Mouse (Mus musculus) cerebellum, adult 2 months (tissue): Measurements from ENCODE around the gene Mmp7. TPM values are rescaled to one million over a fixed set of nuclear protein-coding genes. Genes with fewer than 3 reads are reported as not detected.

ENCODE experiments used
- DNase-seq, 2 experiments: peaks; one replicate each; pipeline ENCODE4 v3.0.0; 2021
- H3K27ac ChIP-seq: fragments of 200-500 bp; 2 replicates; pipeline ENCODE4 v1.5.1; 2012; ENCODE audit warnings: low read length, control low read depth, inconsistent platforms; ENCODE audit not compliant: insufficient read depth
- H3K27me3 ChIP-seq: fragments of 200-500 bp; 2 replicates; pipeline ENCODE4 v1.6.1; 2012; ENCODE audit warnings: inconsistent platforms, mild to moderate bottlenecking, low read length, moderate library complexity; ENCODE audit not compliant: control insufficient read depth, insufficient read depth
- H3K4me1 ChIP-seq: fragments of 200-500 bp; 2 replicates; pipeline ENCODE4 v1.6.1; 2011; ENCODE audit warnings: low read length; ENCODE audit not compliant: control insufficient read depth, insufficient read depth
- H3K4me3 ChIP-seq: fragments of 200-500 bp; replicated peaks from 2 replicates; pipeline ENCODE3; 2011; ENCODE audit warnings: mild to moderate bottlenecking, low read depth, low read length, control low read depth; ENCODE audit not compliant: insufficient read depth
- CTCF ChIP-seq: fragments of 200-500 bp; IDR thresholded peaks from 2 replicates; pipeline ENCODE4 v1.5.1; 2011; ENCODE audit warnings: low read depth, mild to moderate bottlenecking, control low read depth, low read length, moderate library complexity, borderline replicate concordance; ENCODE audit not compliant: insufficient read depth
- POLR2A ChIP-seq: fragments of 200-500 bp; IDR thresholded peaks from 2 replicates; pipeline ENCODE4 v1.6.1; 2011; ENCODE audit warnings: low read length, control low read depth, borderline replicate concordance; ENCODE audit not compliant: insufficient read depth
- WGBS: fragments of 180-500 bp; shearing (Covaris S2); methylation state at CpG from one replicate; pipeline ENCODE4 v1.1.7; 2018; 5-methylcytosine and 5-hydroxymethylcytosine counted together
- polyA plus RNA-seq: library from polyadenylated mRNA; depleted of rRNA; stranded (reverse); fragments of >200 nt; gene quantifications from 2 replicates; pipeline ENCODE4 v1.2.3, GENCODE M21; 2012; rRNA removed

Mmp7 gene
- not detected in 2 replicates for polyA plus RNA-seq

DNA sequence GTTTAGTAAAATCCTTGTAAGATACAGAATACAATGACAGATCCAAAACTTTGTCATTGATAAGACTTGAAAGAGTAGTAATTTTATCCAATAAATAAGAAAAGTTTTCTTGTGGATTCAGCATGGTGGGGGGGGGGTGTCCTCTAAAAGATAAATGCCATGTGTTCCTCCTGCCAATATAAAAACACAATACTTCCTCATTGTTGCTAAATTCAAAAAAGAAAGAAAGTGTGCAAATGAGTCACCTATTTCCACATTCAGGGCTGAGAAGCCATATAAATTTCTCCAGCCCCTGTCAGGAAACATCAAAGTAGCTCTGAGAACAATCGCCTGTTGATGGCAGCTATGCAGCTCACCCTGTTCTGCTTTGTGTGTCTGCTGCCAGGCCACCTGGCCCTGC, at the start of gene Mmp7:
Gene Mmp7, plus strand, starts transcription at position 301 of the 400 bp plus-strand sequence.
- Histone ChIP-seq H3K4me1 (peaks cover 3% of the 10 kb centered on the region; the same call in 1 of the 2 replicates), H3K27me3 (no peaks in the 10 kb centered on the region), H3K27ac (no peak within 1 kb of the TSS), H3K4me3 (no peak within 1 kb of the TSS)
- WGBS = 73% methylated on average over 1 of the region's 1 CpGs
- DNase-seq = no peak
- no peak for TF ChIP-seq POLR2A

DNA sequence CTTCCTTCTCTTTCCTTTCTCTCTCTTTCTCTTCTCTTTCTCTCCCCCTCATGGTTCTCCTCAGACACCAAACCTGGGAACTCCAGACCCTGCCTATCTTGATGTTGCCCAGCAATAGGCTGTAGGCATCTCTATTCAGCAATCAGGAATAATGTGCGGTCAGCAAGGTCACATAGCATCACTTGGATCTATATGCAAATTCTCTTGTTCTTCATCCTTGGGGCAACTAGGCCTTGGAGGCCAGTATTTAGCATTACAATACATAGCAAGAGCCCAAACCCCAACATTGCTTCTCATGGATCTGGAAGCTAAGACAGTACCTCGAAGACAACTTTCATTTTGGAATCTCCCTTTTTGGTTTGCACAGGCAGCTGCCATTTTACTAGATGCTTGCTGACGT, 44.0 kb upstream of the Mmp7 start:
- Histone ChIP-seq H3K4me3 (no peak overlapping the region), H3K27ac (no peak overlapping the region), H3K4me1 (no peaks in the 10 kb centered on the region), H3K27me3 (no peaks in the 10 kb centered on the region; the same call in 1 of the 2 replicates)
- 71% methylated on average over 3 of the region's 3 CpGs for whole genome bisulfite sequencing
- DNase-seq = no peak
- TF ChIP-seq POLR2A = no peak
- TF ChIP-seq CTCF = no peak

DNA sequence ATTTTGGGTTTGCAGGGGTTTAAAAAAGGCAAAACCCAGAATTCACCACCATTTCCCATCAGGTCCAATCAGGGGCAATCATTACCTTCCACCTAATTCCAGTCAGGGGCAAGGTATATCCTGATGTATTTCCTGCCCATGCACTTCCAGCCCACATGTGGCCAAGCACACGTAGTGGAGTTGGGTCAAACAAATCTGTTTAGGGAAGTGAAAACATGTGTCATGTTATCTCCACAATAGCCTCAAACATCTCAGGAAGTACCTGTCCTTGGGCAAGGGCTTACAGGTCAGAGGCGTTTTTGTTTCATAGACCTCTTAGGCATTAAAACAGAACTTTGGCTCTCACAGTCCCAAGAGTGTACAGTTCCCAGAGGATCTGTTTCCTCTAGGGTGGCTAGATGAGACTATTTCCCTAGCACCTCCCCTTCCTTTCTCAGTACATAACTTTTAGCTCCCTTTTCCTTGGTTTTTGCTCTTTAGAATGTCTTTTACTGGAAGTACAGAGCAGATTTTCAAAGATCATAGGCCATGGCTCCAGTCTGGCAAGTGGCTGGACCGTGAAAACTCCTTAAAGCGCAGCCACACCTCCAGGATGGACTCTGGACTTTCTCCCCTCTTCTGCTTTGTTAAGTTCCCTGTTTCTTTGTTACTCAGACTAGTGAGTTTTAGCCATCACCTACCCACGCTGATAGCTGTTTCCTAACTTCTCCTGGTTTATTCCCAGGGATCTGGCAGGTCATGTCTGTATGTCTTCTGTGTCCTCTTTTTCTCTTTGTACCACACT, 41.3 kb upstream of the Mmp7 start:
- 84% methylated on average over 5 of the region's 5 CpGs for WGBS
- Histone ChIP-seq H3K4me3 (no peak overlapping the region), H3K27ac (no peak overlapping the region), H3K27me3 (no peaks in the 10 kb centered on the region; the same call in 1 of the 2 replicates), H3K4me1 (no peaks in the 10 kb centered on the region)
- no peak for DNase-seq
- TF ChIP-seq POLR2A (no peak), CTCF (no peak)

DNA sequence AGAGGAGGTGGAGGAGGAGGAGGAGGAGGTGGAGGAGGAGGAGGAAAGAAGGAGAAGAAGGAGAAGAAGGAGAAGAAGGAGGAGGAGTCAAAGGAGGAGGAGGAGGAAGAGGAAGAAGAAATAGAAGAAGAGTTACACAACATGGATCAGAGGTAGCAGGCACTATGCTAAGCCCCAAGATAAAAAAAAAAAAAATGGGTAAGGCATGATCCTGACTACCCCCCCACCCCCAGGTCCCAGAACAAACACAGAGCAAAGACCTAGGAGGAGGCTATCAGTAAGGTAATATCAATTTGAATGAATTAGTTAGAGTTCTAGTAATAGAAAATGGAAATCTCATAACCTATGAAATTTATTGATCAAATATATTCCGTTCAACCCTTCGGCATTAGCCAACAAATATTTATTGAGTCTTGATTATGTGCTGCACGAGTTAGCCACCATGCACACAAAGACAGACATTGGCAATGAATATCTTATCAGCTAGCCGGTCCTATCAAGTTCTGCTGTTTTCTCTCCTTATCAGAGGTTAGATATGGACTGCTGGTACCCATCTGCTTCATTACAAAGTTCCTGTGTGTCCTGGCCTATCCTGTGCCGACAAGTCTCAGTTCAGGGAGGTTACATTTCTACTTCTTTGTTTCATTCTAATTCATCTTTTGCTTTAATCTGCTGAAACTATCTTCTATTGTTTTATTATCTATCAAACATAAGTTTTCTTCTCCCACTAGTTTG, 39.4 kb upstream of the Mmp7 start:
- TF ChIP-seq CTCF (no peak), POLR2A (no peak)
- Histone ChIP-seq H3K27ac (no peak overlapping the region), H3K4me1 (no peaks in the 10 kb centered on the region), H3K4me3 (no peak overlapping the region), H3K27me3 (no peaks in the 10 kb centered on the region)
- WGBS = 85% methylated on average over 5 of the region's 5 CpGs
- no peak for DNase-seq

DNA sequence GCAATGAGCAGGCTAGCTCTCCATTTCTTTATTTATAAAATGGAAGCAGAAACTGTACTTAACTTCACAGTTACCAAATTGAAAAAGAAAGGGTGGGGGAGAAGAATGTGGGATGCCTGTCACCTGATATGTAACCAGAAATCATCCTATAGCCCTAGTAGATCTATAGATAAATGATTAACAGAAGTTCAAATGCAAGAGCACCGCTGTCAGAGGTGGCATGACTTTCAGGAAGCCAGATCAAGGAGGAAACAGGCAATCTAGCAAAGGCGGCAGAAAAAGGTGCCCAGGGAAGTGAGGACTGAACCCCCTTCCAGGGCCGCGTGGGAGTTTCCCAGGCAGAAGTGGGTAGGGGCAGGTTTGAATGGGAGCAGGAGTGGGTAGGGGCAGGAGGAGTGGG, 33.9 kb upstream of the Mmp7 start:
- Histone ChIP-seq H3K27ac (no peak overlapping the region), H3K27me3 (no peaks in the 10 kb centered on the region), H3K4me1 (no peaks in the 10 kb centered on the region), H3K4me3 (no peak overlapping the region)
- no peak for DNase-seq
- WGBS = 87% methylated on average over 4 of the region's 4 CpGs
- TF ChIP-seq CTCF (no peak), POLR2A (no peak)

DNA sequence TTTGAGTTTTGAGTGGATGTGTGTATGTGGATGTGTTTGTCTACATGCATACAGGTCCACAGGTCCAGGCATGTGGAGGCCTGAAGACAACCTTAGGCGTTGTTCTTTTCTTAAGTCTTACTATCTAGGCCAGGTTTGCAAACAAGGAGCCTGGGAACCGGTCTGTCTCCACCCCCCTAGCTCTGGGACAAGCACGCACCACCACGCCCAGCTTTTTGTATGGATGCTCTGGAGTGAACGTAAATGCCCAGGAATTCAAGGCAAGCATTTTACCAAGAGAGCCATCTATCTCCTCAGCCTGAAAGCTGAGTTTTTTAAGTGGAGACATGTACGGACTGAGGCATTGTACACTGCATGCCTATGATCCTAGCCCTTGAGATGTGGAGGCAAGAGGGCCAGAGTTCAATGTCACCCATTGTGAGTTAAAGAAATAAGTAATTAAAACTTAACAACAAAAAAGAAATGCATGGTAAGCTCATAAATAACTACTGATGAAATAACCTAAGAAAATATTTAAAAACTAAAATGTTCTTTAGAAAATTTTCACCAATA, 32.3 kb upstream of the Mmp7 start:
- DNase-seq = no peak
- Histone ChIP-seq H3K4me3 (no peak overlapping the region), H3K27me3 (no peaks in the 10 kb centered on the region), H3K4me1 (no peaks in the 10 kb centered on the region), H3K27ac (no peak overlapping the region)
- 73% methylated on average over 6 of the region's 6 CpGs for whole genome bisulfite sequencing
- no peak for TF ChIP-seq CTCF
- no peak for TF ChIP-seq POLR2A

DNA sequence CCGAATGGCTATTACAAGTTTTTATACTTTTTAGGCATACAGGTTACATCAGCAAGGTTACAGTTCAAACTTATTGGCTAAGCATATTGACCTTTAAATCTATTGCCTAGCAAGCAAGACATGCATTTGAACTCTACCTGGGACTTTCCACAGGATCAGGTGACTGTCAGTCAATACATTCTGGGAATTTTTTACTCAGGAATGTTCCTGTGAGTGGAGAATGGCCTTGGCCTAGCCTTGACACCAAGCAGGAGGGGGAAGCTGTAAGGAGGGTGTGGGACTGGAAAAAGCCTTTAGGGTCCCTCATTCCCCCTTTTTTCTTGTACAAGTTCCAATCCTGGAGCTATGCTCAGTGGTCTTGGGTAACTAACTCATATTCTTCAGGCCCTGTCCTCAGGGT, 30.5 kb upstream of the Mmp7 start:
- DNase-seq = no peak
- H3K4me3 ChIP-seq = no peak overlapping the region

More for the DNA sequence above, 30.5 kb upstream of the Mmp7 start:
- WGBS = 98% methylated on average over 1 of the region's 1 CpGs
- Histone ChIP-seq H3K27ac (no peak overlapping the region), H3K27me3 (no peaks in the 10 kb centered on the region), H3K4me1 (no peaks in the 10 kb centered on the region)
- TF ChIP-seq POLR2A = no peak
- TF ChIP-seq CTCF = no peak
